Mouse (Mus musculus) stomach, embryonic 14.5 days (tissue): ENCODE measurements at regions not wholly inside any gene's neighbourhood (a gene's known extent, or its start where the extent isn't known, plus 50 kb on each side); places are given as distances from the start of the nearest gene placed in this dataset.
A peak's percentile ranks its signal among the peaks of the same experiment; 100 is the strongest.

Experiments used
- ATAC-seq: fragments of 200-750 bp; cut with Nextera tagmentation; 2 replicates; pipeline ENCODE4 v1.8.0; 2017; ENCODE audit warnings: low read depth, moderate TSS enrichment; ENCODE audit not compliant: insufficient number of reproducible peaks, insufficient read depth, low FRiP score
- H3K27ac ChIP-seq: fragments of 300-500 bp; sonication (generic); 2 replicates; pipeline ENCODE4 v1.5.1; 2014; ENCODE audit warnings: mild to moderate bottlenecking, low read length, moderate library complexity, mixed read lengths
- H3K27me3 ChIP-seq: fragments of 300-500 bp; sonication (generic); 2 replicates; pipeline ENCODE4 v1.6.1; 2014; ENCODE audit warnings: low read length, control low read depth, mixed read lengths; ENCODE audit not compliant: control insufficient read depth, insufficient read depth
- H3K36me3 ChIP-seq: fragments of 300-500 bp; sonication (generic); 2 replicates; pipeline ENCODE4 v1.6.1; 2014; ENCODE audit warnings: mild to moderate bottlenecking, control low read depth, low read length, moderate library complexity, mixed read lengths; ENCODE audit not compliant: control insufficient read depth, insufficient read depth
- H3K4me1 ChIP-seq: fragments of 300-500 bp; sonication (generic); 2 replicates; pipeline ENCODE4 v1.6.1; 2014; ENCODE audit warnings: low read length, control low read depth, mixed read lengths; ENCODE audit not compliant: control insufficient read depth, insufficient read depth
- H3K4me2 ChIP-seq: fragments of 300-500 bp; sonication (generic); replicated peaks from 2 replicates; pipeline ENCODE4 v1.6.1; 2014; ENCODE audit warnings: low read depth, low read length, control low read depth
- H3K4me3 ChIP-seq: fragments of 300-500 bp; sonication (generic); 2 replicates; pipeline ENCODE4 v1.5.1; 2014; ENCODE audit warnings: low read depth, low read length, control low read depth
- H3K9ac ChIP-seq: fragments of 300-500 bp; sonication (generic); replicated peaks from 2 replicates; pipeline ENCODE4 v1.6.1; 2014; ENCODE audit warnings: low read depth, mild to moderate bottlenecking, control low read depth, low read length, moderate library complexity, mixed read lengths
- H3K9me3 ChIP-seq: fragments of 300-500 bp; sonication (generic); 2 replicates; pipeline ENCODE4 v1.6.1; 2016; ENCODE audit warnings: low read depth, low read length, control low read depth; ENCODE audit not compliant: control insufficient read depth
- WGBS: fragments of 180-500 bp; shearing (Covaris S2); extraction: QIAGEN DNeasy Blood & Tissue Kit; methylation state at CpG from one replicate; pipeline ENCODE4 v1.1.7; 2014; 5-methylcytosine and 5-hydroxymethylcytosine counted together

DNA sequence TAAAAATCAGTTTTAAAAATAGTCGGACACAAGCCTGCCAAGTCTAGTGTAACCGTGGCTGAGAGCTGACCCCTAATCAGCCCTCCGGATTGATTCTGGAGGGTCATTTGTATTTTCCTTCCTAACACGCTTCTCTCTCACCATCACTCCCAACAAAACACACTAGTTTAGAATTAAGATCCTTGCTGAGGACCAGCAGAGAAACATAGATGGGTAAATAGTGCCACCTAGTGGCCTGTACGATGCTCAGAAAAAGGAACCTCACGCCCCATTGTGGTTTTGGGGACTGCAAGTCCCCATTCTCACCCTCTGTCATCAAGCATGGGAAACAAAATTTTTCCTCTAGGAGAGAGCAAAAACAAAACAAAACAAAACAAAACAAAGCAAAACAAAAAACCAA lies 271.6 kb upstream of the Atp11b start:
- H3K4me1 ChIP-seq, result no peaks in the 10 kb centered on the region
- no peaks in the 10 kb centered on the region for H3K36me3 ChIP-seq
- 4% methylated on average over 6 of the region's 6 CpGs for WGBS
- 0 out of 2 replicates have a peak overlapping the region, but pooled peaks have one; percentile 14 for H3K4me2 ChIP-seq
- H3K27me3 ChIP-seq, result no peaks in the 10 kb centered on the region
- H3K9ac ChIP-seq, result no peak overlapping the region
- no peaks in the 10 kb centered on the region for H3K9me3 ChIP-seq
- no peak overlapping the region for H3K4me3 ChIP-seq
- no peak for ATAC-seq
- no peak overlapping the region for H3K27ac ChIP-seq

DNA sequence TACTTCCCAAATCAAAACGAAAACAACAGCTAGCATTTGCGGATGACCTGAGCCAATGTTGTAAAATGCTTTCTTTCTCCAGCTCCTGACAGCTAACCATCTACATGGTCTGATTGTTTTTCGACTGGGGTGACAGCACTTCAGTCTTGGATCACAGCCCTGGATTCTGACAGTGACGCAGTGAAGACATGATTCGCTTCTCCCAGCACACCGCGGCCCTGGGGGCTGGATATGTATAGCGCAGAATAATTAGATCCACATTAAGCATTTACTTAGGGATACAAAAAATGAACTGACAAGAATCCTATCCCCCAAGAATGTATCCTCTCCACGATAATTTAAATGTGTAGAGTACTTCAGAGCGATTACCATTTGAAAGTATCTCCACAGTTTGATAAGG lies 271.1 kb upstream of the Atp11b start:
- Histone ChIP-seq H3K4me1 (no peaks in the 10 kb centered on the region), H3K36me3 (no peaks in the 10 kb centered on the region), H3K27ac (no peak overlapping the region), H3K9me3 (no peaks in the 10 kb centered on the region), H3K9ac (no peak overlapping the region), H3K4me3 (no peak overlapping the region), H3K4me2 (no peak overlapping the region), H3K27me3 (no peaks in the 10 kb centered on the region)
- WGBS, result 75% methylated on average over 10 of the region's 10 CpGs
- no peak for ATAC-seq

- Histone ChIP-seq H3K36me3 (no peaks in the 10 kb centered on the region), H3K4me2 (no peak overlapping the region), H3K4me1 (no peaks in the 10 kb centered on the region), H3K9me3 (no peaks in the 10 kb centered on the region), H3K27me3 (no peaks in the 10 kb centered on the region), H3K4me3 (no peak overlapping the region), H3K9ac (no peak overlapping the region), H3K27ac (no peak overlapping the region)
- no peak for ATAC-seq
- WGBS, result 79% methylated on average over 9 of the region's 9 CpGs
Measured at GRCm38 (mm10) chr3:35496027-35496824, 257.7 kb upstream of the Atp11b start.

GRCm38 (mm10) chr3:35510314-35510713 lies 243.6 kb upstream of the Atp11b start:
- no peaks in the 10 kb centered on the region for H3K27me3 ChIP-seq
- no peak for ATAC-seq
- H3K27ac ChIP-seq, result no peak overlapping the region
- no peaks in the 10 kb centered on the region for H3K4me1 ChIP-seq
- 62% methylated on average over 1 of the region's 1 CpGs for WGBS
- no peak overlapping the region for H3K4me2 ChIP-seq
- no peaks in the 10 kb centered on the region for H3K9me3 ChIP-seq
- H3K4me3 ChIP-seq, result no peak overlapping the region
- no peak overlapping the region for H3K9ac ChIP-seq
- H3K36me3 ChIP-seq, result no peaks in the 10 kb centered on the region

GRCm38 (mm10) chr3:35516517-35516916 lies 237.4 kb upstream of the Atp11b start:
- H3K9ac ChIP-seq, result no peak overlapping the region
- H3K36me3 ChIP-seq, result no peaks in the 10 kb centered on the region
- 87% methylated on average over 4 of the region's 4 CpGs for WGBS
- no peak overlapping the region for H3K27ac ChIP-seq
- H3K4me1 ChIP-seq, result no peaks in the 10 kb centered on the region
- no peaks in the 10 kb centered on the region for H3K9me3 ChIP-seq
- no peak overlapping the region for H3K4me3 ChIP-seq
- no peak for ATAC-seq
- no peak overlapping the region for H3K4me2 ChIP-seq
- no peaks in the 10 kb centered on the region for H3K27me3 ChIP-seq

DNA sequence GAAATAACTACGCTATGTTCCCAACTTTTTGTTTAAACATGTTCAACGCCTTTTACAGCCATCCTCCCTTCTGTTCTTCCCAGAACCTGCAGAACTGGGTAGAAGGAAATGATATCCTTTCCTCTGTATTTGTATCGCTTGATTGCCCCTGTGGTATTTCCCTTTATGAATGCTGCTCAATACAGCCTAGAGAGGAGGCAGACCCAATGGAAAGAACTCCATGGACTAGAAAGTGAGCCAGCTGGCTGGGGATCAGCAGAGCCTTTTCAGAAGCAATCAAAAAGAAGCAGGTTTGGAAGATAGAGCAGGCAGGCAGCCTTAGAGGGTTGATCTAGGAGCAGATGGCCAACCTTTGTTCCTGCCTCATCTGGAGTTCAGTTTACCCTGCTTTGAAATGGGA lies 233.8 kb upstream of the Atp11b start:
- no peaks in the 10 kb centered on the region for H3K27me3 ChIP-seq
- no peak overlapping the region for H3K9ac ChIP-seq
- no peak overlapping the region for H3K4me2 ChIP-seq
- H3K9me3 ChIP-seq, result no peaks in the 10 kb centered on the region
- H3K36me3 ChIP-seq, result no peaks in the 10 kb centered on the region
- H3K4me1 ChIP-seq, result no peaks in the 10 kb centered on the region
- no peak overlapping the region for H3K4me3 ChIP-seq
- no peak overlapping the region for H3K27ac ChIP-seq
- WGBS, result 88% methylated on average over 3 of the region's 3 CpGs
- no peak for ATAC-seq

- H3K27me3 ChIP-seq, result no peaks in the 10 kb centered on the region
- no peak for ATAC-seq
Measured at GRCm38 (mm10) chr3:35547696-35548095, 206.2 kb upstream of the Atp11b start.

GRCm38 (mm10) chr3:35551791-35552190 lies 202.1 kb upstream of the Atp11b start:
- H3K36me3 ChIP-seq, result no peaks in the 10 kb centered on the region
- no peaks in the 10 kb centered on the region for H3K4me1 ChIP-seq
- 80% methylated on average over 9 of the region's 9 CpGs for WGBS
- H3K27me3 ChIP-seq, result no peaks in the 10 kb centered on the region
- no peak for ATAC-seq
- no peak overlapping the region for H3K27ac ChIP-seq
- no peak overlapping the region for H3K9ac ChIP-seq
- no peaks in the 10 kb centered on the region for H3K9me3 ChIP-seq
- H3K4me3 ChIP-seq, result no peak overlapping the region
- no peak overlapping the region for H3K4me2 ChIP-seq

More at GRCm38 (mm10) chr3:35547696-35548095, 206.2 kb upstream of the Atp11b start:
- no peak overlapping the region for H3K9ac ChIP-seq
- no peaks in the 10 kb centered on the region for H3K36me3 ChIP-seq
- no peak overlapping the region for H3K4me3 ChIP-seq
- H3K4me1 ChIP-seq, result no peaks in the 10 kb centered on the region
- H3K4me2 ChIP-seq, result no peak overlapping the region
- no peak overlapping the region for H3K27ac ChIP-seq
- no peaks in the 10 kb centered on the region for H3K9me3 ChIP-seq

GRCm38 (mm10) chr3:35560425-35560824 lies 193.5 kb upstream of the Atp11b start:
- no peak for ATAC-seq
- Histone ChIP-seq H3K4me1 (no peaks in the 10 kb centered on the region), H3K9ac (no peak overlapping the region), H3K36me3 (no peaks in the 10 kb centered on the region), H3K27ac (no peak overlapping the region), H3K4me3 (no peak overlapping the region), H3K27me3 (no peaks in the 10 kb centered on the region), H3K4me2 (no peak overlapping the region), H3K9me3 (no peaks in the 10 kb centered on the region)
- WGBS, result 86% methylated on average over 10 of the region's 10 CpGs
